Mouse (Mus musculus) 3T3-L1 (cell line): Measurements from ENCODE around the gene Psmb9.
"Not testable (repeated sequence)": the region's sequence is repeated elsewhere in the genome, so short reads cannot be mapped to it uniquely, and the experiment has no call there.

Experiments used
- DNase-seq: peaks from one replicate; pipeline ENCODE4 v3.0.0-alpha.2; 2015; ENCODE audit warnings: low read depth, low spot score

Gene Psmb9

GRCm38 (mm10) chr17:34183564-34184219, 3.9 kb downstream of the Psmb9 start:
- no peak for DNase-seq

DNA sequence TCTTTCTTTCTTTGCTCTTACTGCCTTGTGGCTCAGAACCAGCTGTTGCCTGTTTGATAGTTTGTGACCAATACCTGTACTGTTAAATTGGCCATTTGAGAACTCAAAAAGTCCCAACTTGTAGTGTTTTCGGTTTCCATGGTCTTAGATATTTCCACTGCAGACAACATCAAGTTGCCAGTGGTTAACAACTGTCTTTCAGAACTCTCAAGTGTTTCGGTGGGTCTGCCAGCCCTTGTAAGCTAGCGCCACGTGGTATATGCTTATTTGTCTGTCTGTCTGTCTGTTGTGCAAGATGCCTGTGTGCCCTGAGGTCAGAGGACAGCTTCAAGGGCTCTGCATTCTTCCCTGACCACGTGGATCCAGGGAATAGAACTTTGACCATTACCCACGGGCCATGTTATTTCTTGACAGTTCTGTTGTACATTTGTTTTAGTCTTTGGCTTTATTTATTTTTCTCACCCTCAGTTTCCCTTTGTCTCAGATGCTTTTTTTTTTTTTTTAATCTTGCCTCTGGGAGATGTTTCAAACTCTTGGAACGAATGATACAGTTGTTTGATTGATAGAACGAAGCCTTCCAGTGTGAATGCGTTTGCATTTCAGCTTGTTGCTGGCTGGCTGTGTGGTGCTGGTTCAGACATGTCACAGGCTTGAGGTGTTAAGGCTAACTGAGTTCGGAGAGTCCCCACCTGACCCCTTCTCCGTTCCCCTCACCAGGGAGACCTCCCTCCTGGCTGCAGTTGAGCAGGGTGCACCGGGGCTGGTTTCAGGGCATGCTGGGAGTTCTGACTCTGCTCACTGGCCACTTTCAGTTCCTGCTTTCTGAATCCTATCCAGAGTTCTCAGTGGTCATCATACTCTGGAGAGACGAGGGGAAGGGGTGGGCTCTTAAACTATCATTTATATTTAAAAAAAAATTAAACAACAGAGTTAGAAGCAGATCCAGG, 7.4 kb downstream of the Psmb9 start:
- no peak for DNase-seq

DNA sequence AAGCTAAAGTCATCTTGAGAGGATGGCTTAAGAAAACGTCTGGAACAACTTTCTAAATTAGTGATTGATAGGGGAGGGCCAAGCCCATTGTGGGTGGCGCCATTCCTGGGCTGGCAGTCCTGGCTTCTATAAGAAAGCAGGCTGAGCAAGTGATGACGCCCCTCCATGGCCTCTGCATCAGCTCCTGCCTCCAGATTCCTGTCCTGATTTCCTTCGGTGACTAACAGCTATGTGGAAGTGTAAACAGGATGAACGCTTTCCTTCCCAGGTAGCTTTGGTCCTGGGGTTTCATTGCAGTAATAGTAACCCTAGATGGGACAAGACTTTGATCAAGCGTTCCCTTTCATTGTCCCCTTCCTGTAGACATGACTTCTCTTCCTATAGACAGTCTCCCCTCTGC, 8.5 kb downstream of the Psmb9 start:
- DNase-seq: no peak

- DNase-seq: no peak
Observed at GRCm38 (mm10) chr17:34177179-34177578, 10.4 kb downstream of the Psmb9 start.

DNA sequence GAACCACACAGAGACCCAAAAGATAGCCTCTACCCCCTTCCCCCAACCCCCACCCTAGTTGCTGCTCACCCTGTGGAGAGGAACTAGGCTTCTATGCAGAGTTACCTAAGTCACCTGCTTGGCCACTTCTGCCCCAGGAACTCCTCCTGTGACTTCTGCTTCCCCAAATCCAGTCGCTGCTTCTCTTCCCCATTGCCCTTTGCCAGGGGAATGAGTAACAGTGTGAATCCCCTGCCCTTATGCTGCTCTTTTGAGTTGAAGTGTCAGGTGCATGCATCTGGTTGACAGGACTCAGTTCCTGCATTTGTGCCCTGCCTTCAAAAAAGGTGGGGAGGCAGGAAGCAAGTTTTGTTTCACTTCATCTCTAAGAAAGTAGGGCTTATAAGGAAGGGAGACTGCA, 13.5 kb downstream of the Psmb9 start:
- DNase-seq: no peak

DNA sequence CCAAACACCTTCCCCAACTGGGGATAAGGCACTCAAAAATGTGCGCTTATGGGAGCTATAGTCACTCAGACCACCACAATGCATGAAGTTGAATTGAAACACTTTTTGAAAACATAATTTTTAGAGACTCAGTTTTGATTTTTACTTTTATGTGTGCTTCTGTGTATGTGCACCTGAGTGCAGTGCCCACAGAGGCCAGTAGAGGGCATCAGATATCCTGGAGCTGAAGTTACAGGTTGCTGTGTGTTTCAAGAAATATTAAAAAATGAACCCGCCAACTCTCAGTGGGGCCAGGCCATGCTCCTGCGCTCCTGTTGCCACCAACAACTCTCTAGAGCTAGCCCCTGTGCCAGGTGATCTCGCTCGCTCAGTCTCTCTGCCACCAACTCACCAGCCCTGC, 15.0 kb downstream of the Psmb9 start:
- no peak for DNase-seq

DNA sequence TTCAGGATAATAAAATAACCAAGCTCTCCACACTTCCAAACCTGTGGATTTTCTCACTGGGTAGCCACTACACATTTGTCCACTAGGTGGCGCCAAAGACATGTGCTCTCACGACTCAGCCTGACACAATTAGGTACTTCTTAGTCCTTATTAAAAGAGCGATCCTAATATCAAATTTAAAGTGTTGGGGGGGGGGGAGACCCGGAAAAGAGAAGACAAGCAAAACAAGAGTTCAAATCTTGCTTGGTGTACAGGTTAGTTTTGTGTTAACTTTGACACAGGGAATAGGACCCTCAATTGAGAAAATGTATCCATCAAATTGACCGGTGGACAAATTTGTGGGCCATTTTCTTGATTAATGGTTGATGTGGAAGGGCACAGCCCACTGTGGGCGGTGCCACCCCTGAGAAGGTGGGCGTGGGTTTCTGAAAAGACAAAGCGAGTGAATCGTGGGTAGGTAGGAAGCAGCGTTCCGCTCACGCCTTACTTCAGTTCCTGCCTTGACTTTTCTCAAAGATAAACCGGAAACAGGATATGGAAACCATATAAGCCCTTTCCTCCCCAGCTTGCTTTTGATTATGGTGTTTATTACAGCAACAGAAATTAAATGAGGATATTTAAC, 16.6 kb downstream of the Psmb9 start:
- peak; percentile 88 for DNase-seq

GRCm38 (mm10) chr17:34170487-34170876, 17.1 kb downstream of the Psmb9 start:
- no peak for DNase-seq

DNA sequence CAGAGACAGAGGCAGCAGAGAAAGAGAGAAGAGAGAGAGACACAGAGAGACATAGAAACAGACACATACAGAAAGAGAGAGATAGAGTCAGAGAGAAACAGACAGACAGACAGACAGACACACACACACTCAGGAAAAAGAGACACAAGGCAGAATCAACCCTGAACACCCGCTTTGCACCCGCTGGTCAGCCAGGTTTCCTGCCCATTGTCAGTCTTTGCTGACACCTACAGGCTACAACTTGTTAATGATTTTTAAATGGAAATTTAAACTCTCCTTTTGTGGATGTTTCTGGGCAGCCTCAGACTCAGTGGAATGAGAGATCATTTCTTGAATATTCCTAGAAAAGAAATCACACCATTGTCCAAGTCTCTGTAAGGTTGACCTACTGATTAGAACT, 18.3 kb downstream of the Psmb9 start:
- peak; percentile 75 for DNase-seq

DNA sequence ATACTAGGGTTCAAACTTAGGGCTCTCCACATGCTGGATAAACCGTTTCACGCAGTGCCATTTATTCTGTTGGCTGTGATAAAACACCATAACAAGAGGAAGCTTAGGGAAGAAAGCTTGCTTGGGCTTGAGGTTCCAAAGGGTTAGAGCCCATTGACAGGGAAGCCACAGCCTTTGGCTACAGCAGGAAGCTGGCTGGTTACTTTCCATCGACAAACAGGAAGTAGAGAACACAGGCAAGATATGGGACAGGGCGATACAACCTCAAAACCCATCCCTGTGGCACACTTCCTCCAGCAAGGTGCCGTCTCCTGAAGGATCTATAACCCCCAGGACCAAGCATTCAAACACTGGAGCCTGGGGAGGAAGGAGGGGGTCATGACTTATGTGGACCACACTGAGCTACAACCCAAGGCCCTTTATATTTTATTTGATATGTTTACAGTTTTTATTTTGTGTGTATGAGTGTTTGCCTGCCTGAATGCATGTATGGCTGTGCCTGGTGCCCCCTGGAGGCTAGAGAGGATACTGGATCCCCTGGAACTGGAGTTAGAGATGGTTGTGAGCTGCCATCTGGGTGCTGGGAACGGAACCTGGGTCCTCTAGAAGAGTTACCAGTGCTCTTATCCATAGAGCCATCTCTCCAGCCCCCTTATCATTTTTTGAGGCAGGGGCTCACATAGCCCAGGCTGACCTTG, 22.4 kb downstream of the Psmb9 start:
- DNase-seq: no peak

- peak; percentile 26 for DNase-seq
Observed at GRCm38 (mm10) chr17:34164202-34164895, 23.2 kb downstream of the Psmb9 start.

DNA sequence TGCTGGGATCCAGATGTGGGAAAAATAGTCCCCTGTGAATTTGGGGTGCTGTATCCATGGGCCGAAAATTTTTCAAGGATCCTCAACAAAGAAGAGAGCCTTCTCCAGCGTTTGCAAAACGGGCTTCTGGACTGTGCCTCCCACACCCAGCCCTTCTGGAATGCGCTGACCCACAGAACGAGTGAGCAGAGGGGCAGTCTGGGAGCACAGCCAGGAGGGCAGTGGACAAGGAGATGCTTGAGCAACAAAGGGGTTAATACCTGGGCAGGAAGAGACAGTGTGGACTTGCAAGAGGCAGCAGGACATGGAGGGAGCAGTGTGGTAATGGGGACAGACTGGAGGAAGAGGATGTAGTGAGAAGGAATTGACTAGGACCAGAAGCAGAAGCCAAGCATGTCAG, 32.0 kb downstream of the Psmb9 start:
- no peak for DNase-seq

DNA sequence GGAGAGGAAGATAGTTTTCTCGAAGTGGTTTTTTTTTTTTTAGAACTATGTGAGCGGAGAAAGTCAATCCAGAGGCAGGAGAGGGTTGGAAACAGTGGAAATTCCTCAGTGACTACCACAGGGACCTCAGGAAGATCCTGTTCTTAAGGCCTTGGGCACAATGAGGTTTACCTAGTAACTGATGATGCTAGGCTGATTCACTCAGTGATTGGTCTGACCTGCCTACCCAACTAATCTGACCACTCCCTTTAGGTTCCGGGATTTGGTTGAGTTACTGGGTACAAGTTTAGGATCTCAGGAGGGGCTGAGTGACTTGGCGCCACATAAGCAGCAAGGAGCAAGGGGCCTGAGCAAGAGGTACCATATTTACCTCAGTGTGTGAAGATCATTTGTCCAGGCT, 34.6 kb downstream of the Psmb9 start, which contains the start of gene H2-DMb1:
Gene H2-DMb1, plus strand, starts transcription at position 150 of the 400 bp plus-strand sequence.
- DNase-seq: peak; percentile 86

DNA sequence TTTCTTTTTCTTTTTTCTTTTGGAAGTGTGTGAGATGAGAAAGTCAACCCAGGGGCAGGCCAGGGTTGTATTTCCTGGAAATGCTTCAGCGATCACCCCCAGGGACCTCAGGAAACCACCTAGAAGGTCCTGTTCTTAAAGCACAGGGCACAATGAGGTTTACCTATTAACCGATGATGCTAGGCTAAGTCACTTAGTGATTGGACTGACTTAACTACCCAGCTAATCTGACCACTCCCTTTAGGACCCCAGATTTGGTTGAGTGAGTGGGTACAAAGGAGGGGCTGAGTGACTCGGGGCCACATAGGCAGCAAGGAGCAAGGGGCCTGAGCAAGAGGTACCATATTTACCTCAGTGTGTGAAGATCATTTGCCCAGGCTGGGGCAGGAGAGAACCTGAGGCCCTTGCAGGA, 42.6 kb downstream of the Psmb9 start:
- no peak for DNase-seq

DNA sequence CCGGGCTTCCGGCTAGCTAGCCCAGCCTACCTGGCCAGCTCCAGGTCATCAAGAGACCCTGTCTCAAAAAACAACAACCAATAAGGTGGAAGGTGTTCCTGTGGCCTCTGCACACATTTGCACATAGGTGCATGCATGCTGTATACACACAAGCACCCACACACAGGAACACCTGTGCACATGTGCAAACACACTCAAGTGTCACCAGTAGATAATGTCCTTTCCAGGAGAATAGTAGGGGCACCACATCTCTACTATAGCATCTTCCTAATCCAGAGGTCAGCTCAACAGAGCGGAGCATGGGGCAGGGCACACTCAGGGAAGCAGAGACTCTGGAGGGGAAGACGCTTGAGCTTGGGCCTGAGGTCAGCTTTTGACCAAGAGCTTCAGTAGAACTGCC, 43.3 kb downstream of the Psmb9 start:
- not testable (repeated sequence) for DNase-seq

GRCm38 (mm10) chr17:34143461-34143860, 44.1 kb downstream of the Psmb9 start:
- no peak for DNase-seq

DNA sequence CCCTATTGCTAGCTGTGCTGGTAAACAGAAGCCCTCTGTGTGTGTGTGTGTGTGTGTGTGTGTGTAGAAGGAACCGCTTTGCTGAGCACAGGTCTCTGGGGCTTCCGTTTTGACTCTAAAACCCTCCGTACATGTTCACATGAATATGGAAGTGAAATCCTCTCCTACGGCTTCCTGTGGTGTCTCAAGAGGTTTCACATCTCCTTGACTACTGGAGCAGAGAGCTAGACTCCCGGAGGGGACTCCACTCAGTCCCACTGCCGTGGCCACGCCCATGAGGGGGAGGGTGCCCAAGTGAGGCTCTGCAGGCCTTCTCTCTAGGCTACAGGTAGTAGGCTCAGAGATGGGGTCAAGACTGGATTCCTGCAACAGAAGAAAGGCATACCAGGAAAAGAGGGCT, 44.5 kb downstream of the Psmb9 start, which contains the start of gene H2-DMb2:
Gene H2-DMb2, plus strand, starts transcription at position 275 of the 400 bp plus-strand sequence.
- no peak for DNase-seq

GRCm38 (mm10) chr17:34142456-34143010, 45.0 kb downstream of the Psmb9 start:
- no peak for DNase-seq

DNA sequence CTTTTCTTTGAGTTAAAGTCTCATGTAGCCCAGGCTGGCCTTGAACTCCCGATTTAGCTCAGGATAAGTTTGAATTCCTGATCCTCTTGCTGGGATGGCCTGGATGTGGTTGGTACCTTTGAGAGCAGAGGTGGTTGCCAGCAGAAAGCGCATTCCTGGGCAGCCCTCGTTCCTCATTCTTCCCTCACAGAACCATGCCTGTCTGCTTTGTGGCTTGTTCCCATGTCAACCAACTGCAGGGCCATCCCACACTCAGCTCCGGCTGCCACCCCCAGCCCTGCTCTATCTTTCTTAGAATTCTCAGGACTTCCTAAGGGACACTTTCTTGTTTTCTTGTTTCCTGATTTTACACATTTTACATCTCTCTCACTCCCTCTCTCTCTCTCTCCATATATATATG, 46.1 kb downstream of the Psmb9 start:
- no peak for DNase-seq

DNA sequence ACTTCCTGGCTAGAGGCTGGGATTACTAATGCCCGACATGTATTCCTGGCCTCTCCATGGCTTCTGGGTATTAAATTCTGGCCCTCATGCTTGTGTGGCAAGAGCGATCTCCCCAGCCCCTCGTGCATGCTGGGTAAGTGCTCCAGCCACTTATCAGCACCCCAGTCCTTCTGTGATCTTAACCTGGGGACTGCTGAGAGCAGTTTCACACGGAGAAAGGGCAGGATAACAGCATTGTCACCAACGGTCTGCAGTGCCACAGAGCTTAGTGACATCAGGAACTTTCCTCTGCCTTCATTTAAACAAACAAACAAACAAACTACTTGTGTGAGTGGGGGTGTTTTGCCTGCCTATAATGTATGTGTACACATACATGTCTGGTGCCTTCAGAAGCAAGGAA, 47.3 kb downstream of the Psmb9 start:
- no peak for DNase-seq

DNA sequence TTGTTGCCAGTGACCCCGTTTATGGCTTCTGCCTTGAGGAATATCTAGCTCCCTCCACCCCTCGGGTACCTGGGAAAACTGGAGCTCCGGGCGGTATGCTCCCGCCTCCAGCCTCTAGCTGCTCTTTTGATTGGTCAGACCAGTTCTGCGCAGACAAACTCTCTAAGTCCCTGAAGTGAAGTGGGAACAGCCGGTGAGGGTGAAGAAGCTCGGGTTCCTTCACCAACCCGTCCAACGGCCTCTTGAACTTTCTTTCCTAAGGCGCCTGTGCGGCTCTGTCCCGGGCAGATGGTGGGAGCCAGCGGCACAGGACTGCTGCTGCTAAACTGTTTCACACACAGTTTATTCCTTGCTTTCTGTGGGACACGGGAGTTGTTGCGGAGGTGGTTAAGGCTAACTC, 48.1 kb downstream of the Psmb9 start:
- no peak for DNase-seq
